Mouse (Mus musculus) kidney, postnatal 0 days (tissue): ENCODE data around the gene Ush2a. TPM values are rescaled to one million over a fixed set of nuclear protein-coding genes. Genes with fewer than 3 reads are reported as not detected.

ENCODE experiments used
- ATAC-seq: fragments of 200-750 bp; cut with Nextera tagmentation; replicated peaks from 2 replicates; pipeline ENCODE4 v1.8.0; 2017; ENCODE audit warnings: low read depth, moderate number of reproducible peaks, moderate TSS enrichment, moderate library complexity; ENCODE audit not compliant: low FRiP score
- DNase-seq: peaks from one replicate; pipeline ENCODE4 v3.0.0-alpha.2; 2016; ENCODE audit warnings: low spot score
- H3K27ac ChIP-seq: fragments of 300-500 bp; sonication (generic); 2 replicates; pipeline ENCODE4 v1.5.1; 2014; ENCODE audit warnings: mild to moderate bottlenecking
- H3K27me3 ChIP-seq: fragments of 300-500 bp; sonication (generic); 2 replicates; pipeline ENCODE4 v1.6.1; 2014; ENCODE audit warnings: low read length, mixed read lengths; ENCODE audit not compliant: insufficient read depth
- H3K36me3 ChIP-seq: fragments of 300-500 bp; sonication (generic); 2 replicates; pipeline ENCODE4 v1.6.1; 2014; ENCODE audit warnings: low read length, mixed read lengths; ENCODE audit not compliant: insufficient read depth
- H3K4me1 ChIP-seq: fragments of 300-500 bp; sonication (generic); replicated peaks from 2 replicates; pipeline ENCODE4 v1.6.1; 2014; ENCODE audit warnings: antibody characterized with exemption, low read length, mixed read lengths; ENCODE audit not compliant: insufficient read depth
- H3K4me2 ChIP-seq: fragments of 300-500 bp; sonication (generic); 2 replicates; pipeline ENCODE4 v1.6.1; 2014; ENCODE audit warnings: mild to moderate bottlenecking, low read length, moderate library complexity, mixed read lengths
- H3K4me3 ChIP-seq: fragments of 300-500 bp; sonication (generic); replicated peaks from 2 replicates; pipeline ENCODE4 v1.5.1; 2014; ENCODE audit warnings: low read depth, low read length
- H3K9ac ChIP-seq: fragments of 300-500 bp; sonication (generic); 2 replicates; pipeline ENCODE4 v1.6.1; 2014; ENCODE audit warnings: low read depth, low read length
- H3K9me3 ChIP-seq: fragments of 300-500 bp; sonication (generic); replicated peaks from 2 replicates; pipeline ENCODE4 v1.6.1; 2016; ENCODE audit warnings: low read length, inconsistent platforms, mixed read lengths
- CTCF ChIP-seq: IDR thresholded peaks from 2 replicates; pipeline ENCODE4 v1.5.1; 2016; ENCODE audit warnings: antibody characterized with exemption, low read depth, mild to moderate bottlenecking, moderate library complexity
- WGBS: fragments of 180-500 bp; shearing (Covaris S2); extraction: QIAGEN DNeasy Blood & Tissue Kit; methylation state at CpG from one replicate; pipeline ENCODE4 v1.1.7; 2014; 5-methylcytosine and 5-hydroxymethylcytosine counted together
- polyA plus RNA-seq: library from polyadenylated mRNA; unstranded; fragments of >200 nt; fragmentation: Nextera tagmentation; extraction: Ambion mirVana; gene quantifications from 2 replicates; pipeline ENCODE4 v1.2.1, GENCODE M21; 2015

Gene Ush2a
- polyA plus RNA-seq, 1 experiment from 2014 or later, result not detected

- peak; percentile 48 for DNase-seq
- H3K27me3 ChIP-seq, result no peaks in the 10 kb centered on the region
- no peaks in the 10 kb centered on the region for H3K4me1 ChIP-seq
- TF ChIP-seq CTCF, result no peak
- no peak overlapping the region for H3K27ac ChIP-seq
- no peak overlapping the region for H3K4me2 ChIP-seq
- H3K9ac ChIP-seq, result no peak overlapping the region
- H3K9me3 ChIP-seq, result no peaks in the 10 kb centered on the region
- H3K4me3 ChIP-seq, result no peak overlapping the region
- no peaks in the 10 kb centered on the region for H3K36me3 ChIP-seq
- no peak for ATAC-seq
- WGBS, result 24% methylated on average over 8 of the region's 8 CpGs
These were observed 257.0 kb downstream of the Ush2a start for GRCm38 (mm10) chr1:188518792-188519191.

GRCm38 (mm10) chr1:188527451-188527850, 265.6 kb downstream of the Ush2a start:
- ATAC-seq (no peak), DNase-seq (no peak)
- H3K36me3 ChIP-seq, result no peaks in the 10 kb centered on the region
- H3K27me3 ChIP-seq, result no peaks in the 10 kb centered on the region
- no peak for TF ChIP-seq CTCF
- WGBS, result 65% methylated on average over 3 of the region's 3 CpGs
- no peak overlapping the region for H3K27ac ChIP-seq
- no peaks in the 10 kb centered on the region for H3K4me1 ChIP-seq
- H3K4me2 ChIP-seq, result no peak overlapping the region
- no peak overlapping the region for H3K9ac ChIP-seq
- no peak overlapping the region for H3K4me3 ChIP-seq
- H3K9me3 ChIP-seq, result no peaks in the 10 kb centered on the region

- ATAC-seq, result no peak
- no peaks in the 10 kb centered on the region for H3K36me3 ChIP-seq
- no peak overlapping the region for H3K27ac ChIP-seq
- H3K4me1 ChIP-seq, result no peaks in the 10 kb centered on the region
- no peak for TF ChIP-seq CTCF
- DNase-seq, result no peak
- H3K4me3 ChIP-seq, result no peak overlapping the region
- no peaks in the 10 kb centered on the region for H3K27me3 ChIP-seq
- 90% methylated on average over 6 of the region's 6 CpGs for WGBS
- H3K4me2 ChIP-seq, result no peak overlapping the region
- H3K9ac ChIP-seq, result no peak overlapping the region
- no peaks in the 10 kb centered on the region for H3K9me3 ChIP-seq
These were observed 267.8 kb downstream of the Ush2a start for GRCm38 (mm10) chr1:188529606-188530131.

- H3K4me3 ChIP-seq, result no peak overlapping the region
- no peaks in the 10 kb centered on the region for H3K36me3 ChIP-seq
- no peak overlapping the region for H3K4me2 ChIP-seq
- no peak for TF ChIP-seq CTCF
- H3K4me1 ChIP-seq, result no peaks in the 10 kb centered on the region
- DNase-seq (no peak), ATAC-seq (no peak)
- H3K27ac ChIP-seq, result no peak overlapping the region
- no peaks in the 10 kb centered on the region for H3K9me3 ChIP-seq
- 45% methylated on average over 1 of the region's 1 CpGs for WGBS
- H3K27me3 ChIP-seq, result no peaks in the 10 kb centered on the region
- H3K9ac ChIP-seq, result no peak overlapping the region
These were observed 275.2 kb downstream of the Ush2a start for GRCm38 (mm10) chr1:188537021-188537420.

- no peak overlapping the region for H3K9ac ChIP-seq
- WGBS, result 94% methylated on average over 5 of the region's 5 CpGs
- DNase-seq, result no peak
- no peak for TF ChIP-seq CTCF
- H3K36me3 ChIP-seq, result no peaks in the 10 kb centered on the region
- no peak overlapping the region for H3K4me3 ChIP-seq
- H3K9me3 ChIP-seq, result no peaks in the 10 kb centered on the region
- H3K4me1 ChIP-seq, result no peaks in the 10 kb centered on the region
- H3K27ac ChIP-seq, result no peak overlapping the region
- no peak for ATAC-seq
- H3K4me2 ChIP-seq, result no peak overlapping the region
- H3K27me3 ChIP-seq, result no peaks in the 10 kb centered on the region
These were observed 277.8 kb downstream of the Ush2a start for GRCm38 (mm10) chr1:188539621-188540020.

GRCm38 (mm10) chr1:188541492-188541891, 279.7 kb downstream of the Ush2a start:
- TF ChIP-seq CTCF, result no peak
- H3K4me2 ChIP-seq, result no peak overlapping the region
- H3K9me3 ChIP-seq, result no peaks in the 10 kb centered on the region
- H3K4me1 ChIP-seq, result no peaks in the 10 kb centered on the region
- no peaks in the 10 kb centered on the region for H3K27me3 ChIP-seq
- no peak overlapping the region for H3K27ac ChIP-seq
- H3K36me3 ChIP-seq, result no peaks in the 10 kb centered on the region
- 86% methylated on average over 3 of the region's 3 CpGs for WGBS
- ATAC-seq (no peak), DNase-seq (no peak)
- H3K4me3 ChIP-seq, result no peak overlapping the region
- no peak overlapping the region for H3K9ac ChIP-seq

- TF ChIP-seq CTCF, result no peak
- Histone ChIP-seq H3K4me2 (no peak overlapping the region), H3K36me3 (no peaks in the 10 kb centered on the region), H3K9ac (no peak overlapping the region), H3K27ac (no peak overlapping the region), H3K4me3 (no peak overlapping the region), H3K4me1 (no peaks in the 10 kb centered on the region), H3K27me3 (no peaks in the 10 kb centered on the region), H3K9me3 (no peaks in the 10 kb centered on the region)
- WGBS, result 23% methylated on average over 1 of the region's 1 CpGs
- ATAC-seq (no peak), DNase-seq (no peak)
These were observed 281.5 kb downstream of the Ush2a start for GRCm38 (mm10) chr1:188543364-188543763.
